Mouse (Mus musculus) left cerebral cortex, adult 18-20 months (tissue): ENCODE results near the gene Ddit4. TPM values are rescaled to one million over a fixed set of nuclear protein-coding genes. Genes with fewer than 3 reads are reported as not detected.

Experiments
- DNase-seq, 2 experiments: peaks; one replicate each; pipeline ENCODE4 v3.0.0; 2021 to 2022; ENCODE audit warnings: low spot score in 2 of 2, mixed read lengths in 1 of 2
- total RNA-seq, 2 experiments: library from RNA; stranded (reverse); gene quantifications; 2 replicates each; pipeline ENCODE4 v1.2.3; 2021

The Ddit4 gene
- total RNA-seq, 2 experiments from 2014 or later: 35.8 to 41.3 TPM

DNA sequence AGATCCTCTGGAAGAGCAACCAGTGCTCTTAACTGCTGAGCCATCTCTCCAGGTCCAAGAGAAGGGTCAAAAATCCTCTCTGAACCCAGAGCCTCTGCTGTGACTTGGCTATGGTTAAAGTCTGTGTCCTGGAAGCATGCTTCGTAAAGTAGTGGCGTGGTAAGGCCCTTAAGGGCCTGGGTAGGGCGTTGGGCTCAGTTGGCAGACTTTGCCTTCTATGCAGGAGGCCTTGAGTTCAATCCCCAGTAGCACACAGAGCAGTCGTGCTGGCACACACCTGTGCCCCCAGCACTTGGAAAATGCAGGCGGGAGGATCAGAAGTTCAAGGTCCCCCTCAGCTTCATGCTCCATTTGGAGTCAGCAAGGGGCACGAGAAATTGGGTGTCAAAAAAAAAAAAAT, 21.4 kb upstream of the Ddit4 start:
- DNase-seq: no peak

DNA sequence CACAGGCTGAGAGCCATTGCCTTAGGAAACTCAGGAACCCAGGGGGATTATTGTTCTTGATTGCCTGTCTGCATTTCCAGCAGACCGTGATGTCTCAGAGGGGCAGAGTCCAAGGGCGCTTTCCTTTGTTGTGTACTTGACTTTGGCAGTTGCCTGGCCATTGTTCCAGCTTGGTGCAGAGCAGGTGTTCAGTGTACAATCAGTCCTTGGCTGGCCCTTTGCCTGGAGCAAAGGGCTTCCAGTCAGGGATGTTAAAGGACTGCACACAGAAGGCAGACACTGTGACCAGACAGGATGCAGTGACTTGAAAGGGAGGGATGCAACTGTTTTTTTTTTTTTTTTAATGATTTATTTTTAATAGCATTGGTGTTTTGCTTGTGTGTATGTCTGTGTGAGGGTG, 20.9 kb upstream of the Ddit4 start:
- no peak for DNase-seq

DNA sequence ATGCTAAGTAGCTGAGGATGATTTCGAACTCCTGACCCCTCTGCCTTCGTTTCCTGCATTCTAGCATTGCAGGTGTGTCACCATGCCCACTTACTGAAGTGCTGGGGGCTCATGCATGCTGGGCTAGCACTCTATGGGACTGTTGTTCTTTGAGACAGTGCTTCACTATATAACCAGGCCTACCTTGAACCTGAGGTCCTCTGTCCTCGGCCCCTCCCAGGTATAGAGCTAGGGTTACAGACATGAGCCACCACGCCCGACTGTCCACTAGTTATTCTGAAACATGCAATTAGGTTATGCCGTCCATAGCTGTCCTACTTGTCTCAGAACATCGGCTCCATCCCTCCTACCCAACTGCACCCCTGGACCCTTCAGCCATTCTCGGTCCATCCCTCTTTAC, 20.2 kb upstream of the Ddit4 start:
- DNase-seq: no peak

DNA sequence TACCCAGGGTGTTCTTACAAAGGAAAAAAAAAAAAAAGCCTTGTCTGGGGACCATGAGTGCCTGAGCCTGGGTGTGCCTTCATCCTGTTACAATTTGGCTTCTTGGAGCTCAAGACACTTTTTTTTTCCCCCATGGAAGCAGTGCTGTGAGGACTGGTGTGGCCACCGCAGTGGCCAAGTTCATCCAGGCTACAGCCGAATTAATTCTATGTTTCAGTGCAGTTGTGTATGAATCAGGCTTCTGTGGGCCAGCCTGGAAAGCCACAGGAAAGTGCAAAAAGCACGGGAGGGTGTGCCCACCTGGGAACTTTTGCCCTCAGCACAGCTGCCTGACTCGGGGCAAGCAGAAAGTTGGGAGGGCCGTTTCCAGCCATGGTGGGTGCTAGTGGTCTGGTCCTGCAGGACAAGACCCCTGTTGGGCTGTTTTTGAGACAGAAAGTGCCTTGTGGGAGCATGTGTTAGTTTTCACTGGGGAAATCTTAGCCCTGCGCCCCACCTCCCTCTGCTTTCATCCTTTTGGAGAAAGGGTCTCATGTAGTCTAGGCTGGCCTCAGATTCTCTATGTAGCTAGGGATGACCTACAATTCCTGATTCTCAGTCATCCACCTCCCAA, 18.9 kb upstream of the Ddit4 start:
- no peak for DNase-seq

DNA sequence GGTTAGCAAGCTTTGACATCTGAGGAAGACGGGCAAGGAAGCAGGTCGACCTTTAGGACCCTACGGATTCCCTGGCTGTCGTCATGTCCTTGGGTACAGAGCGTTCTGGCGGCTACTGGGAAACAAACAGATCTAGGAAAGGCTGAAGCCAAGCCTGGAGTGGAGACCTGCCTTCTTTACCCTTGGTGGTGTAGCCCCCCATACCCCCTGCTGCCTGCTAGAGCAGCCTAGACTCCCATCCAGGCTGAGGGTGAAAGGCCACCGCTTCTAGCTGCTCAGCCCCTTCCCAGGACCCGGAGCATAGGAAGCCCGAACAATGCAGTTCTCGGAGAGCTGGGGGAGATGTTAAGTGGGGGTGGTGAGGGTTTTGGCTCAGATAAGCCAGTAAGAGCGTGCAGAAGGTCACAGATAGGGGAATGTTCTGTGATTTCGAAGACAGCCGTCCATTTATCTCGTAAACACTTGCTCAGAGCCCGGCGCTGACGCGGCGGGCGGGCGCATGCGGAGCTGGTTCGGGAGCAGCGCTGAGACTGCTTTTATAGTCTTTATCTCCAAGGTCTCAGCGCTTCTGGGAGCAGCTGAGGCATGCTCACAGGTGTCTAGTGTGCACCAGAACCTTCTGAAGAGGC, 18.3 kb upstream of the Ddit4 start:
- DNase-seq: peak; percentile 78 to 80

DNA sequence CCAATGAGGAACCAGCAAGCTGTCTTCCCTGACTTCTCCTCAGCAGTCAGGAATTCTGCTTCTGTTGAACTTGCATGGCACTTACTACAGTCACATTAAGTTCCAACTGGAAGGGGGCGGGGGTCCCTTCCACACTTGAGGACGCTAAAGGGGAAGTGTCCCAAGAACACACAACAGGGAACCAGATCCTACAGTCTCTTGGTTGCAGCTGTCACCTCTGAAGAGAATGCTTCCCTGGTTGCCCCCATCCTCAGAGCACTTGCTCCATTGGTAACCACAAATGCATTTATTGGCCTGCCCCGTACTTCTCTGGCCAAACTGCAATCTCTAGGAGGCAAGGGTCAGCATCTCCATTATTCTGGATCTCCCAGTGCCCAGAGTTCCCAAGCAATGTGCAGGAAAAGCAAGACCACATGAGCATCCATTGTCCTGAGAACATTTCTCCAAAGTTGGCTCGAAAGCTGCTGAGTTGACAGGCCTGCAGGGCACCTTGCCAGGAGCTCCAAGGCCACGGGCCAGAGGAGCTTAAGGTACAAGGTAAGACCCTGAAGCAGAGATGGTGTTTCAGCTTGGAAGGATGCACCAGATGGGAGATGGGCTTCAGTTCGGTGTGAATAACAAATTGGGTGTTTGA, 15.8 kb upstream of the Ddit4 start:
- DNase-seq: no peak

DNA sequence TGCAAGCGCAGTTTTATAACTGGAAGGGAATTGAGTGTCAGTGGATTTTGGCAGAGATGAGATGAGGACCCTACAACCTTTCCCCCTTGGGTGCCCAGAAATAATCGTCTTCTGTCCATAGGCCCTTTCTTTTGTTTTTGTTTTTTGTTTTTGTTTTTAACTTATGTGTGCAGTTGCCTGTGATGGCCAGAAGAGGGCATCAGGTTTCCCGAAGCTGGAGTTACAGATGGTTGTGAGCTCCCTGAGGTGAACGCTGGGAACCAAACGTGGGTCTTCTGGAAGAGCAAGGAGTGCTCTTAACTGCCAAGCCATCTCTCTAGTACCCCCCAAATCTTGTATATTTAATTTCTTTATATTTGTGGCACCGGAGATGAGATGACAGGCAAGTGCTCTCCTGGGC, 15.1 kb upstream of the Ddit4 start:
- DNase-seq: no peak

DNA sequence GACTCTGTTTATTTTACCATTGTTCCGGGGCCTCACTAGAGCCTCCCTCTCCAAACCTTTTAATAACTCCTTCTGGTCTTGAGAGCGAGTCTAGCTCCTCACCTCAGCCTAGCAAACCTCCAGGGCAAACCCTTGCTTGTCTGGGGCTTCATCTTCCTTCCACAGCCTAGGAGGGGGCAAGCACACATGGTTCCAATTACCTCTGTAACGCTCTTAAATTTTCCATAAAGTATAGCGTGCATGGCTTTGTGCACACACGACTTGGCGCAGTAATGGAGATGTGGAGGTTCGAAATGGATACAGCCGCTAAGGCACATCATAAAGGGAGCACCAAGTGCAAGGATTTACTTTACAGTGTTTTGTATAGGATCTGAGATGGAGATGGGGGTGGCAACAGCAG, 14.2 kb upstream of the Ddit4 start:
- DNase-seq: no peak

DNA sequence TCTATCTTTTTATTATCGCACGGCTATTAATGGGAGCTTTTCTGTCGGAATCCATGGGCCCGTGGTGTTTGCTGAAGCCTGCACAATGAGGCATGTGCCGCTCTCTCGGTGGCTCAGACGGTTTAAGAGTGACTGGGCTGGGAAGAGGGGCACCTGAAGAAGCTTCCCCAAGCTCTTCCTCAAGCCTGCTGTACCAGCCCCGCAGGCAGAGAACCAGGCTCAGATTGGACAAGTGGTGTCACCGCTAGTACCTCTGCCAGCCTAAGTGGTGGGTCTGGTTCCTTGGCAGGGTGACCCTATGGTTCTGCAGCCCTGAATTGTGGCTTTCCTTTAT, 13.7 kb upstream of the Ddit4 start:
- no peak for DNase-seq

DNA sequence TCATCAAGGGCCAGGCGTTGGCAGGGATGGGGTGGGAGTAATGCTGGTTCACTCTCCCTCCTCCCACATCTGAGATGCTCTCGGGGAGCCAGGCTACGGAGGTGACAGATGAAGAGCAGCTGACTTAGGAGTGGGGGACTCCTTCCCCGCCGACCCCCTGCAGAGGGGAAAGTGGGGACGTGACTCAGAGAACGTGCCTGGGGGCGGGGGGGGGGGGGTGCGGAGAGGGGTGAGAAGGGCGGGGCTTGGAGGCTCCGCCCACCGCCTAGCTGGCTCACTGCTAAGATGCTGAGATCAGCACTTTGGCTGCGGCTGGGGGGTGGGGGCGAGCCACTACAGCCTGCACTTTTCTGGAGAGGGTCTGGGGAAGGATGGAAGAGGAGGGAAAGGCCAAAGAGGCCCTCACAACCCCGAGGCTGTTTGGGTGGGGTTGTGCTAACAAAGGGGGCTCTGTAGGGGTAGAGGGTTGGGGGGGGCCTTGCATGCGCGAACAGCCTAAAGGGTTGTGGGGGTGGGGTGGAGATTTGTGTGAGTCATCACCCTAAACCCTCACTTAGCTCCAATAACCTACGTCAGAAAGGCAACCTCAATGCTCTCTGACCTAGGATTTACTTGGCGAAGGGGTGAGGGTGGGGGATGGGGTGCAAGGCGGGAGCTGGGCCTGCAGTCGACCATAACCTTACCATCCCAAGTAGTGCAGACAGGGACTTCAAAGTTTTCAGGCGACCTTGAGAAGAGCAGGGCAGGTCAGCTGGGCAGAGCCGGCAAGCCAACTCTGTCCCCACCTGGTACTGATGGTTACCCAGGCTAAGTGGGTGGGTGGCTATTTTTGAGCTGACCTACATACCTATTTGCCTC, 13.1 kb upstream of the Ddit4 start:
- DNase-seq: no peak

DNA sequence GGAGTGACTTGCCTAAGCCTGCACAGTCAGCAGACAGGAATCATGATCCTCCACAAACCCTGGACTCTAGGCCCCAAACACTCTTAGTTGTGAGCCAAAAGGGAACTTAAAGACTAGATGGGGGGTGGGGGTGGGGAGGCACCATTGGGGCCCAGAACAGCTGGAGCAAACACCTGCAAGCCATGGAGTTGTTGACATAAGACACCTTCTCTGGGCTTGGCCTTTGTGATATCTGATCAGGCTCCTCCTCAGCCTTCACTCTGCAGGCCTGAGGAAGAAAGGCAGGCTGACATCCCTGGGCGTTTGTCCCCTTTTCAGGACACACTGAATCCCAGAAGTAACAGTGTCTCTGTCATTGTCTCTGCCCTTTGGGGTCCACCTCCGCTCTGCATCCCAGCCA, 12.0 kb upstream of the Ddit4 start:
- no peak for DNase-seq

DNA sequence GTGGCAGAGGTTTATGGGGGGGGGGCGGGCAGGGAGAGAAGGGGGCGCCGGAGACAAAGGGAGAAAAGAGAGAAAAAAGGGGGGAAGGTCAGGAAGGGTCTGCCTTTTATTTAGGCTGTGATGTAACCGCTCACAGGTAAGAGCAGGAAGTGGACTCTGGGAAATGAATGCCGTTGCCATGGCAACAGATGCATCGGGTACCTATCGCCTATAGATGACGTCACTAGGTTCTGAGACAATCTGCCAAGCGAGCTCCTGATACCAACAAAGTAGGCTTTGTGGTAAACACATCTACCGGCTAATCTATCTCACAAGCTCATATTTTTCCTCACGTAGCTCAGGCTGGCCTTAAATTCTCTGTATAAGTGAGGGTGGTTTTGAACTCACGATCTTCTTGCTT, 7.9 kb upstream of the Ddit4 start:
- no peak for DNase-seq

DNA sequence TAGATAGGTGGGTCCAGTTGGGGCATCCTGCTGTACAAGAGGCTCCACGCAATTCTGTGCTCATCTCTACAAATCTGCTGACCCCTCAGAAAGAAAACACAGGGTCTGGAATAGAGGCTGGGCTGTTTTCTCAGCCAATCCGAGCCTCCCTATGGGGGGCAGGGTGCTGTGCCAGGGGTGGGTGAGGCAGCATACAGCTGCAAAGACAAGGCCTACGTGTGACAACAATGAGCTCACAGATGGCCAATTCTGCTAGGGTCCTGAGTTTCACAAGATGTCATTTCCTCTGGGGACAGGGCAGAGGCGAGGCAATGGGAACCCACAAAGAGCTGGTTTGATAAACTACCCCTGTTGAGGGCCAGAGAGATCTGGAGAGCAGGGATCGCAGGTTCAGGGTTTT, 6.8 kb upstream of the Ddit4 start:
- no peak for DNase-seq

DNA sequence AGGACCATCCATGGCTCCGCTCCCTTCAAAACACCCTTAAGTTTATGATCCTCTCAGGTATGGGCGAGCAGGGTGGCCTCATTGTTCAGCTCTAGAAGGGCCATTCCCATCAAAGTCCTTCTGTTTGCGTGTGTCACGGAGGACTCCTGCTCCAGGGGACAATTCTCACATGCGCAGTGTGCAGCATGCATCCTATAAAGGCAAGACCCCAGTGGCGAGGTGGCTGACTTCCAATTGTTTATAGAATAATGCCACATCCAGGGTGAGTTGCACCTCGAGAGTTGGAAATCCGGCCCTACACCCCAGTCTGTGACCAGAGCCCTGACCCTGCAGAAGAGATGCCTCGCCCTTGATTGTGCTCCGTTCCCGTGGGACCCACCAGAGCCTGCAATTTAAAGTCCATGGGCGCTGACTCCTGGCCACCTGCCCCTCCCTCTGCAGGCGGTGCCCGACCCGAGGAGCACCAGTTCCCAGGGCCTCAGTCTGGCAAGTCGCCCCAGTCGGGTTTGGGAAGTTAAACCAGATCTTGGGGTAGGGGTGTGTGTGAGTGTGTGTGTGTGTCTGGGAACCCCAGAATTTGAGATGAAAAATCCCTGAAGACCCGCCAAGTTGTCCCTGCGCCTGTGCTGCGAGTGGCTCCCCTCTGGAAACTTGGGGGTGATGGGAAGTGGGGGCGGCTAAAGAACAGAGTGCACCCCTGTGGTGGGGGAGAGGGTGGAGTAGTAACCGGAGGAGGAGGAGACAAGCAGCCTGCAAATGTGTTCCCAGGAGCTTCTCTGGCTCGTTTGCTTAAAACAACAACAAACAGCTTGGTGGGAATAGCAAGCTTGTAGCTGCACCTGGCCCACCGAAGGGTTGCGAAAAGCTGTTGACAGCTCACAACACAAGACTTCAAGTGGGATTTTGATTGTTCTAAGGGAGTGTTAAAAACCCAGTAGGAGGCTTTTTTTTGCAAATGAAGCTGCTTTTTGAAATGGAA, 5.8 kb upstream of the Ddit4 start:
- DNase-seq: peak; percentile 42 to 60

DNA sequence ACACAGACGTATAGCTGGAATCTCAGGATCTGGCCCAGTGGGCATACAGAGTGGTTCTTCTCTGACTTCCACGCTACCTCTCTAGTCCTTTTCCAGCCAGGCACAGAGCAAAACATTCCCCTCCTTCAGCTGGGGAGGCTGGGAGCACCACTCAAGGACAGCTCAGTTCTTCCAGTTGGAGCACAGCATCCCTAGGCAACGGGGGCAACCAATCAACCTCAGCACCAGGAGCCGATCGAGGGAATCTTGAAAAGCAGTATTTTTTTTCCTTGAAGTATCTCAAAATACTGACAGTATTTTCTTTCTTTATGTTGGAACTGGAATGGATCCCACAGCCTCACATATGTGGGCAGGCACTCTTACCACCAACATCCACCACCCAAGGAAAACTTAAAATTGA, 5.0 kb upstream of the Ddit4 start:
- peak in 1 of 2 experiments; percentile 38 for DNase-seq

DNA sequence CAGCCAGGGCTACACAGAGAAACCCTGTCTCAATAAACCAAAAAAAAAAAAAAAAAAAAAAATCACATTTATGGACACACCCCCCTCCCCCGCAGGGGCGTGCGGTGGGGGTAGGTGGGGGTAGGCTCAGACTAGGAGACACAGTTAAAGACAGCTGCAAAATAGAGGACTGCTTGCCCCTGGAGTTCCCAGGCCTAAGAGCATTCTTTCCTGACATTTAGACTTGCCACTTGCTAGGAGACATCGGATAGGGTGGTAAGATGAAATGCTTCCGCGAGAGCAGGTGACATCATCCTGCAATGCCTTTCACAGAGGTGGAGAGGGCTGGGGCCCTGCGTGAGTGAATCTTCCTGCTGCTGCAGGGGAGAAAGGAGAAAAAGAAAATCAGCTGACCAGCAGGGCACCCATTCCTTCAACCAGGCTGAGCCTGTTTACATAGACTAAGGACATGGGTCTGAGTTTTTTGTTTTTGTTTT, 2.0 kb upstream of the Ddit4 start:
- no peak for DNase-seq

DNA sequence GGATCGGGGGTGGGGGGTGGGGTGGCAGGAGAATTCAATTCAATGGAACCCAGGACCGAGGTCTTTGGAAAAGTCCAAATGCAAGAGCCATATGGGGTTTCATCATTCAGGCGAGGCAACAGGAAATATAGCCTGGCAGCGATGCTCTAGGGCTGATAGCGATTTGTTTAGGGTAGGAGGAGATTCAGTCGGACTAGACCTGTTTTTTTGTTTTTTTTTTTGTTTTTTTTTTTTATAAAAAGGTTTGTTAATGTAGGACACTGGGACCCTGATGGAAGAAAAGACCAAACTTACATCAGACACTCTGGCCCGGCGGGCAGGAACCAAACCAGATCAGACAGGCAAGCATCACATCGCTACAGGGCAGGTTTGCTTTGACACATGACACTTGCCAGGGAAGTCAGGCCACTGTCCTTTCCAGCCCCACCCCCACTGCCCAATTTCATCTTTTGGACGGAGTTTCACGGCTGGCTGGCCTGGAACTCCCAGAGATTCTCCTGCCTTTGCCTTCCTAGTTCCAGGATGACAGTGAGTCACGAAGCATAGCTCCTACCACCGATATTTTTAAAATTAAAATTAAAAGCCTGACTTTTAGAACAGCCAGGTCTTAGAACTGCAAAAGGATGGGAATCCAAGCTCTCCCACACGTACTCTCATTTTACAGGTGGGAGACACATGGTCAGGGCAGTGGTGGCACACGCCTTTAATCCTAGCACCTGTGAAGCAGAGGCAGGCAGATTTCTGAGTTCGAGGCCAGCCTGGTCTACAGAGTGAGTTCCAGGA, 1.3 kb upstream of the Ddit4 start:
- DNase-seq: no peak

DNA sequence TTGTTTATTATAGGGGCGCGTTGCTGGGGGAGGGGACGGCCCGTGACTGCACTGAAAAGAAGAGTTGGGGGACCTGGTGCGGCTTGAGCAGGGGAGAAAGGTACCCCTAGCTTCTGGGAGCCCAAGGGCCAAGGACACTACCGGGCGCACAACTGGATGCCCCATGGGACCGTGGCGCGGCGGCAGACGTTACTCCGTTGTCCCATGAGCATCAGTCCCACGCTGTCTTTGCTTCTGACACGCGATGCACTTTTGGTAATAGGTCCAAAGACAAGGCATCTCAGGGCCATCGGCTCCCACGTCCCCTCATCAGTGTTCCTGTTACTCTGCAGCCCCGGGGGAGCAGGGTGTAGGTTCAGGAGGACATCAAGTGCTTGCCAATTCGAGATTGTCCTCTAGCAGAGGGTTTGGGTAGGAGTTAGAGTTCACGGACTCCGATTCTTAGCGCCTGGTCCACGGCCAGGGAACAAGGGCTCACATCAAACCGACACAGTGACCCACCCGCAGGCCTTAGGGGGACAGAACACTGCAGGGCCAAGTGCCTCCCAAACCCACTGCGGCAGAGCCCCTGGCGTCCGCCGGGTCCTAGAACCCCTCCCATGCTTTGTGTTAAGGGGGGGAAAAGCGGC, 632 bp upstream of the Ddit4 start:
- DNase-seq: peak in 1 of 2 experiments; percentile 62

DNA sequence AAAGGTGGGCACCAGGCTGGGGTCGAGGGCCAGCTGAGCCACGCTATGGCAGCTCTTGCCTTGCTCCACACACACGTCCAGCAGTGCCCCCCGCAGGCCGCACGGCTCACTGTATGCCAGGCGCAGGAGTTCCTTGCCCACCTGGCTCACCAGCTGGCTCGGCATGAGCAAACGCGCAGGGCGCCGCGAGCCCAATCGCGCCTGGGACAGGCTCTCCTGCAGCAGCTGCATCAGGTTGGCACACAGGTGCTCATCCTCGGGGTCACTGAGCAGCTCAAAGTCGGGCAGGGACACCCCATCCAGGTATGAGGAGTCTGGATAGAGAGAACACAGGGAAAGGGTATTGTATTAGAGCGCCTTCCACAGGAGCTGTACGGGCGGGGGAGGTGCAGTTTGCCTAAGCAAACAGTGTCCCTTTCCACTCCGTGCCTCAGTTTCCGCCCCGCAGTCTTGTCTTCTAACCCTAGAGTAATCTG, 880 bp downstream of the Ddit4 start:
- peak; percentile 79 to 87 for DNase-seq
